Mouse (Mus musculus) E14TG2a.4 (cell line): ENCODE measurements at regions not wholly inside any gene's neighbourhood (a gene's known extent, or its start where the extent isn't known, plus 50 kb on each side); places are given as distances from the start of the nearest gene placed in this dataset.

Source experiments
- CTCF ChIP-seq: conservative IDR thresholded peaks from 2 replicates; pipeline ENCODE4 v1.5.1; 2014; ENCODE audit warnings: low read length
- NANOG ChIP-seq: IDR thresholded peaks from 2 replicates; pipeline ENCODE4 v1.6.1; 2014; ENCODE audit warnings: borderline replicate concordance, low read length, mixed read lengths

- no peak for TF ChIP-seq NANOG
- no peak for TF ChIP-seq CTCF
Observed at GRCm38 (mm10) chr5:126117291-126117690, 585.7 kb downstream of the Tmem132b start.
